Mouse (Mus musculus): ENCODE data around the gene Cdc42ep2. TPM values are rescaled to one million over a fixed set of nuclear protein-coding genes. Genes with fewer than 3 reads are reported as not detected.

Cdc42ep2 gene
- polyA plus RNA-seq, 1 experiment, result 24.1 TPM

DNA sequence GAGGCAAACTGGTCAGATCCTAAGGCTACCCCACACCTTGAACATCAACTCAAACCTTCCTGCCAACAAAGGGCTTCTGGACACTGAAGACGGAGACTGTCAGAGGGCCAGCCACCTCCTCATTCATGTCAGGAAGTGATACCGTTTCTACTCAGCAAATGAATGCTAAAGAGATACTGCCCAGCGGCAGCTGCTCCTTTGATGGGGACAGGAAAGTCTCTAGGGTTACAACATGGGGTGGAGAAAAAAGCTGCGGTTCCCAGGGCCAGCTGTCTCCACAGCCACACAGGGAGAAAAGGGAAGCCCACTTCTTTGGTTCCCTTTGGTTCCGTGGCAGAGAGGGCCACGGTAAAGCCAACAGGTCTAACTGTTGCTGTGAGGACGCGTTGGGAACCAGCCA lies 19.5 kb upstream of the Cdc42ep2 start:
- Histone ChIP-seq H3K4me1 (ENCODE audit: control insufficient read depth, insufficient read depth, low read length) (peaks cover 35% of the 10 kb centered on the region), H3K4me3 (replicated peaks; ENCODE audit: extremely low read depth, low read depth, low read length) (no peak overlapping the region)
- WGBS, result 30% methylated on average over 8 of the region's 8 CpGs
- DNase-seq, result peak; percentile 22
- TF ChIP-seq POLR2A (IDR thresholded peaks at IDR 0.05; ENCODE audit: borderline replicate concordance, extremely low read depth, low read depth, low read length), result no peak
- no peak for TF ChIP-seq CTCF (IDR thresholded peaks at IDR 0.05; ENCODE audit: insufficient read depth, low read length)

DNA sequence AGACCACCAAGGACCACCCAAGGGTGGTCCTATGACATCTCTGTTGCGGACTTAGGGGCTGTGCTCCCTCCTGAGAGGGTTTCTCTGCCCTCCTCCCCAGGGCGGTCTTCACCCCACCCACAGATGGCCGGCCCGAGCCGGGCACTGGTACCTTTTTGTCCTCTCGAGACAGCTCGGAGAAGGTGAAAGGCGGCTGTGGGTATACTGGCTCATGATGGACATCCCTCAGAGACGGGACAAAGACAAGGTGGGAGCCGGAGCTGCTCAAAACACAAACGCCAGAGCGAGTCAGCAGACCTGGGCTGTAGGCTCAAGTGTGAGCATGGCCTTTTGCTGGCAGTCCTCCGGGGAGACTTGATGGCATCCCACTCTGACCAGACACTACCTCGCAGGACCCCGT lies 18.8 kb upstream of the Cdc42ep2 start:
- TF ChIP-seq CTCF (IDR thresholded peaks at IDR 0.05; ENCODE audit: insufficient read depth, low read length) (no peak), POLR2A (IDR thresholded peaks at IDR 0.05; ENCODE audit: borderline replicate concordance, extremely low read depth, low read depth, low read length) (no peak)
- H3K4me3 ChIP-seq (replicated peaks; ENCODE audit: extremely low read depth, low read depth, low read length), result no peak overlapping the region

DNA sequence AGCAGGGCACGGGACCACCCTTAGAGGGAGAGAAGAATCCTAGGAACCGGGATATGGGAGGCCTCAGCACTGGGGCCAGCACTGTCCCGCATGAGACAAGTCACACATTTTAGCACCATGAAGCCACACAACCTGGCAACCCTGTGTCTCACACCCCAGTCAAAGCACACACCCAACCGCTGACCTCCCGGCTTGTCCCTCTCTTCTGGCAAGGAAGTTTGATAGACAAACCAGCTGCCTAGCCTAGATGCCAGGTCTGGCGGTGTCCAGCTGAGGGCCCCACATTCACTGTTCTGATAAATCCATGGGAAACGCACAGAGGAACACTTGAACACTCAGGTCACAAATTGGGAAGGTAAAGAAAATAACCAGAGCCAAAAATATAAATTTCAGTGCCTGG lies 18.0 kb upstream of the Cdc42ep2 start:
- H3K4me3 ChIP-seq (replicated peaks; ENCODE audit: extremely low read depth, low read depth, low read length), result no peak overlapping the region
- 80% methylated on average over 7 of the region's 7 CpGs for WGBS
- peaks cover 45% of the 10 kb centered on the region for H3K4me1 ChIP-seq (ENCODE audit: control insufficient read depth, insufficient read depth, low read length)
- TF ChIP-seq POLR2A (IDR thresholded peaks at IDR 0.05; ENCODE audit: borderline replicate concordance, extremely low read depth, low read depth, low read length) (no peak), CTCF (IDR thresholded peaks at IDR 0.05; ENCODE audit: insufficient read depth, low read length) (no peak)
- DNase-seq, result no peak

More for the DNA sequence above, 18.8 kb upstream of the Cdc42ep2 start:
- 92% methylated on average over 15 of the region's 15 CpGs for WGBS
- DNase-seq, result no peak
- peaks cover 37% of the 10 kb centered on the region for H3K4me1 ChIP-seq (ENCODE audit: control insufficient read depth, insufficient read depth, low read length)

DNA sequence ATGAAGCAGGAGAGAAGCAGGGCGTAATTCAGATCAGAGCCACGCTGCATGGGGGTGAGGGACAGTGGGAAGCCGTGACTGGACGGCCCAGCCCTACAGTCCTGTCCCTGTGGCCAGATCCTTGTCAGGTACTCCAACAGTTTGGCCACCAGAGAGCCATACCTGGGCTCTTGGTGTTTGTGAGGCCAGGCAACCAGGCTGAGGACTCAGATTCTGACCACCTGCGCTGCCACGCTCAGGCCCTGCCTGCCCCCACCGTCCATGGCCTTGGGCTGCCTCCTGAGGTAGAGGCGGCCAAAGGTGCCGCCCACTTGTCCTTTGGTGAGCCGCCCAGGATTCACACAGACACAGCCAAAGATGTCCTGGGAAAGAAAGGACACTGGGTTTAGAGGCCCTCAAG lies 16.0 kb upstream of the Cdc42ep2 start:
- WGBS, result 73% methylated on average over 10 of the region's 10 CpGs
- peaks cover 45% of the 10 kb centered on the region for H3K4me1 ChIP-seq (ENCODE audit: control insufficient read depth, insufficient read depth, low read length)
- no peak for DNase-seq
- TF ChIP-seq CTCF (IDR thresholded peaks at IDR 0.05; ENCODE audit: insufficient read depth, low read length), result no peak
- H3K4me3 ChIP-seq (replicated peaks; ENCODE audit: extremely low read depth, low read depth, low read length), result no peak overlapping the region

DNA sequence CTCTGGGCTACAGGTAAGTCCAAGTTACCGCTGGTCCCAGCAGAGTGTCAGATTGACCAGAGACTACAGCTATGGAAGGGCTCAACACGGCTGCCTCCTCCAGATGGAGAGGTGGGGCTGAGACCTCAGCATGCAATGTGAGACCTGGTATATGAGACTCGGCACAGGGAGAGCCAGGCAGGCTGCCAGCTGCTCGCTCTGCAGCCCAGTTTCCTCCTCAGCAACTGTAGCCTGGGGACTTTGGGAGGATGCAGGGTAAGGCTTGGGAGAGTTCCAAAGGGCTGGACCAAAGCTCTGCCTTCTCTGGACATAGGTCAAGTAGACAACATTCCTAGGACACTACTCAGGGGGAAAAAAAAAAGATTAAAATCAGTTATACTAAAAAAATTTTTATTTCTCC lies 15.6 kb upstream of the Cdc42ep2 start:
- H3K4me3 ChIP-seq (replicated peaks; ENCODE audit: extremely low read depth, low read depth, low read length), result no peak overlapping the region
- DNase-seq, result peak; percentile 50
- TF ChIP-seq CTCF (IDR thresholded peaks at IDR 0.05; ENCODE audit: insufficient read depth, low read length) (no peak), POLR2A (IDR thresholded peaks at IDR 0.05; ENCODE audit: borderline replicate concordance, extremely low read depth, low read depth, low read length) (no peak)
- H3K4me1 ChIP-seq (ENCODE audit: control insufficient read depth, insufficient read depth, low read length), result peaks cover 44% of the 10 kb centered on the region
- 28% methylated on average over 4 of the region's 4 CpGs for WGBS

DNA sequence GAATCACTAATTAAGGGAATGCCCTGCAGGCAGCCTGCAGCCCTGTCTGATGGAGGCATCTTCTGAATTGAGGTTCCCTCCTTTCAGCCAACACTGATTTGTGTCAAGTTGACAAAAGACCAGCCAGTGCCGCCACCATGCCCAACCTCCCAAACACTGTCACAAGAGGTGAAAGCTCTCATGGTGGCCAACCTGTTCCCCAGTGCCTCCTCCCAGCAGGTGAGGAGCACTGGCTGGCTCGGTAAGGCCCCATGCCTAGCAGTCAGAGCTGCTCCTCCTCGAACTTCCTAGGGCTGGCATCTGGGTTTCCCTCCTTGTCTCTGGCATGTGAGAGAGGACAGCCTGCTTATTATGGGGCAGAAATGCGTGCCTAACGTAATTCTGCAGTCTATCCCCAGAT lies 15.1 kb upstream of the Cdc42ep2 start:
- WGBS, result 75% methylated on average over 5 of the region's 5 CpGs
- H3K4me1 ChIP-seq (ENCODE audit: control insufficient read depth, insufficient read depth, low read length), result peaks cover 41% of the 10 kb centered on the region
- TF ChIP-seq CTCF (IDR thresholded peaks at IDR 0.05; ENCODE audit: insufficient read depth, low read length) (no peak), POLR2A (IDR thresholded peaks at IDR 0.05; ENCODE audit: borderline replicate concordance, extremely low read depth, low read depth, low read length) (no peak)
- DNase-seq, result no peak
- no peak overlapping the region for H3K4me3 ChIP-seq (replicated peaks; ENCODE audit: extremely low read depth, low read depth, low read length)

DNA sequence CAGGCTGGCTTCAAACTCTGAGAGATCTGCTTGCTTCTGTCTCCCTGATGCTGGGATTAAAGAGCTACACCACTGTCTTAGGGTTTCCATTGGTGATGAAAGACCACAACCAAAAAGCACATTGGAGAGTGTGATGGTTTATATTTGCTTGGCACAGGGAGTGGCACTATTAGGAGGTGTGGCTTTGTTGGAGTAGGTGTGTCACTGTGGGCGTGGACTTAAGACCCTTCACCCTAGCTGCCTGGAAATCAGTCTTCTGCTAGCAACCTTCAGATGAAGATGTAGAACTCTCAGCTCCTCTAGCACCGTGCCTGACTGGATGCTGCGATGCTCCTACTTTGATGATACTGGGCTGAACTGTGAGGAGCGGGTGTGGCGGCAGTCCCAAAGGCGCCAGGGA lies 13.9 kb upstream of the Cdc42ep2 start:
- no peak overlapping the region for H3K4me3 ChIP-seq (replicated peaks; ENCODE audit: extremely low read depth, low read depth, low read length)
- no peak for TF ChIP-seq POLR2A (IDR thresholded peaks at IDR 0.05; ENCODE audit: borderline replicate concordance, extremely low read depth, low read depth, low read length)
- no peak for TF ChIP-seq CTCF (IDR thresholded peaks at IDR 0.05; ENCODE audit: insufficient read depth, low read length)
- WGBS, result 91% methylated on average over 6 of the region's 6 CpGs

DNA sequence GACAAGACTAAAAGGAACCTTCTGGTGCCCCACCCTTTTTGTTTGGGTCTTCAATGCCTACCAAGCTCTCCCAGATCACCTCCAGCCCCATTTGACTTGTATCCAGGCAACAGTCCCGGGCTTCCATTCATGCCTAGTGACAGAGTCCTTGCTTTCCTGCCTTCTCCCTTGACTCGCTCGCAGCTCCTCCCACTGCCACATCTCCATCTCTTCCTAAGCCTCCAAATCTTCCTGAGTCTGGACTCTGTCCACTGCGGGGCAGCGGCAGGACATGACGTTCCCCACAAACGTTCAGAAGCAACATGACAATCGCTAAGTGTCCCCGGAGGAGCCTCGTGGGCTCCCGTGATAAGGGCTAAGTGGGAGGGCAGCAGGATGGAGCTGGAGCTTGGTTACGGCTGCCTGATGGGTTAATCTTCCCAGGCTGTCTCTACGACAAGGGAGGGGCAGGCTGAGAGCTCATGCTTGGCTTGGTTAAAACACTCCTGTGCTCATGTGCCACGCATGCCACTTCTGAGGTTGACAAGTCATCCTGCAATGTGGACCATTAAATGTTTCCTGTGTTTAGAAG lies 13.3 kb upstream of the Cdc42ep2 start:
- TF ChIP-seq POLR2A (IDR thresholded peaks at IDR 0.05; ENCODE audit: borderline replicate concordance, extremely low read depth, low read depth, low read length), result peak; percentile 32; the same call in 1 of the 2 replicates
- no peak for TF ChIP-seq CTCF (IDR thresholded peaks at IDR 0.05; ENCODE audit: insufficient read depth, low read length)
- 9% methylated on average over 14 of the region's 14 CpGs for WGBS
- Histone ChIP-seq H3K4me3 (replicated peaks; ENCODE audit: extremely low read depth, low read depth, low read length) (no peak overlapping the region), H3K4me1 (ENCODE audit: control insufficient read depth, insufficient read depth, low read length) (peaks cover 34% of the 10 kb centered on the region)
- no peak for DNase-seq

More for the DNA sequence above, 13.9 kb upstream of the Cdc42ep2 start:
- H3K4me1 ChIP-seq (ENCODE audit: control insufficient read depth, insufficient read depth, low read length), result peaks cover 34% of the 10 kb centered on the region
- no peak for DNase-seq

DNA sequence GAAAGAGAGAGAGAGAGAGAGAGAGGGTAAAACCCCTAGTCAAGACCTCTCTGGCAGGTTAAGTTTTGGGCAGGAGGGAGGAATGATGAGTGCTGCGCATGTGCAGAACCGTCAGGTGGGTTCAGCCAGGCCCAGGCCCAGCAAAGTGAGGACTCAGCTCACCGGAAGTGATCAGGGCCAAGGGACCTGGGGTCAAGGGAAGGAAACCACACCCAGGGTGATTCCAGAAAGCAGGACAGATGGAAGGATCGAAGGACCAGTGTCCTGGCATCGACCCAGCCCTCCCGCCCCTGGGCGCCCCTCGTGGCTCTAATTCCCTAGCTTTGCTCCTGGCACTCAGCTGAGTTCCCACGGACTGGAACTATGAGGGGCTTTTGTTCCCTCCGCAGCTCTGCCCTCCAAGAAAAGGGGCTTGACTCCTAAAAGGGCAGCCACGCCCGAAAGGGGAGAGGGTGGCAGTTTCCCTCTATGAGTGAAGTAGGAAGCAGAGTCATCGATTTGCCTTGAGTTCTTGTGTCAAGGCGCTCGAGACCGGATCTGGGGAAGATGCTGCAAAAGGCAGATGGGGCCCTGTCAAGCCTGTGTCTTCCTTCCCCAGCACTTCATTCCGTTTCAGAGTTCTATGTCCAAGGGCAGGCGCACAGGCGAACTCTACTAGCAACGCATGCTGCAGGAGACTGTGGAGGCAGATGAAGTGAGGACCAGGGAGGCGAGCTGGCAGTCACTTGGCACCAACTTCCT lies 12.6 kb upstream of the Cdc42ep2 start:
- Histone ChIP-seq H3K4me1 (ENCODE audit: control insufficient read depth, insufficient read depth, low read length) (peaks cover 34% of the 10 kb centered on the region), H3K4me3 (replicated peaks; ENCODE audit: extremely low read depth, low read depth, low read length) (no peak overlapping the region)
- WGBS, result 45% methylated on average over 21 of the region's 21 CpGs
- TF ChIP-seq CTCF (IDR thresholded peaks at IDR 0.05; ENCODE audit: insufficient read depth, low read length) (no peak), POLR2A (IDR thresholded peaks at IDR 0.05; ENCODE audit: borderline replicate concordance, extremely low read depth, low read depth, low read length) (no peak)
- DNase-seq, result peak; percentile 20

DNA sequence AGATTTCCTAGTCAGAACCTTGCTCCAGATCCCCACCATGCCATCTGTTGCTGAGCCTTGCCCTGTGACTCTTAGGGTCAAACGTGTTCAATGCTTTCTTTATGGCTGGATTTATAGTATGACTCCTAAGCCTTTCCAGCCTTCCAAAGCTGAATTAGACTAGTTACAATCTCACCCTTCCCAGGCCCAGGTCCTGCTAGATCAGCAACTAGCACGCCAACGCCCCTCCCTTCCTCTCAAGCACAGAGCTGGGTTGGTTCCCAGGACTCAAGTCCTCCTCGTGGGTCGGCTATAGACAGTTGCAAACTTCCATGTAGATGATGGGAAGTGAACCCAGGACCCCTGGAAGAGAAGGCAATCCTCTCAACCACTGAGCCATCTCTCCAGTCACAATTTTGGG lies 11.1 kb upstream of the Cdc42ep2 start:
- WGBS, result 21% methylated on average over 5 of the region's 5 CpGs
- H3K4me3 ChIP-seq (replicated peaks; ENCODE audit: extremely low read depth, low read depth, low read length), result no peak overlapping the region
- no peak for DNase-seq
- peaks cover 33% of the 10 kb centered on the region for H3K4me1 ChIP-seq (ENCODE audit: control insufficient read depth, insufficient read depth, low read length)
- no peak for TF ChIP-seq CTCF (IDR thresholded peaks at IDR 0.05; ENCODE audit: insufficient read depth, low read length)
- TF ChIP-seq POLR2A (IDR thresholded peaks at IDR 0.05; ENCODE audit: borderline replicate concordance, extremely low read depth, low read depth, low read length), result no peak

Measured in lung, adult 2 months (tissue).